Mouse (Mus musculus) heart, postnatal 14 days (tissue): ENCODE measurements at regions not wholly inside any gene's neighbourhood (a gene's known extent, or its start where the extent isn't known, plus 50 kb on each side); places are given as distances from the start of the nearest gene placed in this dataset.
A peak's percentile ranks its signal among the peaks of the same experiment; 100 is the strongest.

Source experiments
- DNase-seq, 2 experiments: peaks; one replicate each; pipeline ENCODE4 v3.0.0; 2021 to 2022
- intact Hi-C: fragments of 180-260 bp; cut with DNase I; formaldehyde crosslinking; loops from one replicate; pipeline ENCODE4 v1.15.1; 2025

DNA sequence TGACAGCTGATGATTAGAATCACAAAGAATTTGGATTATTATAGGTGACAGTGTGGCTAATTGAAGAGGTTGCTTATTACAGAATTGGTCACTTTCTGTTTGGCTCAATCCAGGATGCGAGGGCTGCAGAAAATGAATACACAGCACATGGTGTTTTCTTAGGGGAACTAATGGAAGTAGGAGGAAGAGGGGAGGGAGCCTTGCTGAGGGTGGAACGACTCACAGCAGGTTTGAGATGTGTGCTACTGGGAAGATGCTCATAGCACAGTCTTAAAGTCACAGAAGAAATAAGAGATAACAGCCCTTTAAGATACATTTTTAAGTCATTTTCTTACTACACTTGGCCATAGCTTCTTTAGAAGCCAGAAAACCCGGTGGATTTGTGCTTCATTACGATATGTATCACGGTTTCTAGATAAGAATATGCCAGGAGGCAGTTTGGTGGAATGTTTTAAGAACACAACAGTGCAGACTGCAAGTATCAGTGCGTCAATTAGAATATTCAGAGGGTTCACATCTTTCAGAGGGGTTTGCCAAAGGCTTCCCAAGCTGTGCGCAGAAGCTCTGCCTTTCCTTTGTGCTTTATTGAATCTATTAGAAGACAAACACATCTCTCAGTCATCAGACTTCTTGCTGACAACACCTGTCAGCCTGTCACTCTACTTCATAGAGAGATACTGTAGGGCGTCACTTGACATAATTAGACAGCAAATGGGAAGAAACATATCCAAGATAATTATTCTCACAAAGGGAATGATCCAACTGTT lies 853.7 kb downstream of the Otol1 start:
- intact Hi-C loops: no loop called here

GRCm38 (mm10) chr3:70873688-70874551 lies 866.5 kb downstream of the Otol1 start:
- DNase-seq: peak in 1 of 2 experiments; percentile 5
- intact Hi-C loops: no loop called here

More for the DNA sequence above, 853.7 kb downstream of the Otol1 start:
- DNase-seq: no peak

DNA sequence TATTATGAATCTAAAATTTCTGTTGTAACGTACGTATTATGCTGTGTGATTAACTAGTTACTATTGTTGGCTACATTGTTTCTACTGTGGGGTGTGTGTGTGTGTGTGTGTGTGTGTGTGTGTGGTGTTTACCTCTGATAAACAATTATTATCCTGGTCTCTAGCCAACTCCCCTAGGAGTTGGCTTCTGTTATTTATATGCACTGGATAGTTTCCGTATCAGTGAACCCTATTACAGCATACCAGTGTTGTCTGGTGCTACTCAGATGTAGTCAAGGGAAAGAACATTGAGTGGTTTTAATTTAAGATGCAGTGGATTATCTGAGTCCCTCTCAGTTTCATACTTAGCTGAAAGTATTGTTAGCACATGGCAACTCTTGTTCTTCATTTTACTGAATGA lies 867.2 kb downstream of the Otol1 start:
- no peak for DNase-seq
- intact Hi-C loops: no loop called here
